Mouse (Mus musculus): ENCODE measurements at regions not wholly inside any gene's neighbourhood (a gene's known extent, or its start where the extent isn't known, plus 50 kb on each side); places are given as distances from the start of the nearest gene placed in this dataset.

DNA sequence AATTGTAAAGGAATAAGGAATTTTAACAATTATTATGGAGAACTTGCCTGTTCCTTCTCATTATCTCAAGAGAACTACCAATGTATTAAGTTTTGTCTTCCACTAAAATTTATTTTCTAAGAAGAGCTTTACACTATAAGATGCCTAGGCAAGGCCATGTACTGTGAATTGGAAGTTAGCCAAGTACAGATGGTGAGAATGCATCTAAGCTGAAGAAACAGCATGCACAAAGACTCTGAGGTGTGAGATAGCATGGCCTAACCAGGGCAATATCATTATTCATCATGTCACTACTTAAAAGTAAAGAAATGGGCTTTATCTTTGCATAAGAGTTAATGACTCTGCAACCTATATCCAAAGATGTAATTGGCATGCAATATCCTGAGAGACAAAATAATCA, 73.1 kb upstream of the Klhl1 start:
- DNase-seq (ENCODE audit: inconsistent age in 2 of 2, low spot score in 1 of 2): no peak
